Mouse (Mus musculus) midbrain, embryonic 15.5 days (tissue): ENCODE measurements around the gene Psmc3ip. TPM values are rescaled to one million over a fixed set of nuclear protein-coding genes. Genes with fewer than 3 reads are reported as not detected.

ENCODE experiments used
- ATAC-seq: fragments of 200-750 bp; cut with Nextera tagmentation; replicated peaks from 2 replicates; pipeline ENCODE4 v1.8.0; 2017; ENCODE audit warnings: moderate TSS enrichment
- H3K27ac ChIP-seq: fragments of 300-500 bp; sonication (generic); 2 replicates; pipeline ENCODE4 v1.5.1; 2015; ENCODE audit warnings: mild to moderate bottlenecking, inconsistent platforms
- H3K27me3 ChIP-seq: fragments of 300-500 bp; sonication (generic); replicated peaks from 2 replicates; pipeline ENCODE4 v1.6.1; 2015; ENCODE audit warnings: inconsistent platforms
- H3K36me3 ChIP-seq: fragments of 300-500 bp; sonication (generic); replicated peaks from 2 replicates; pipeline ENCODE4 v1.6.1; 2015; ENCODE audit warnings: inconsistent platforms
- H3K4me1 ChIP-seq: fragments of 300-500 bp; sonication (generic); 2 replicates; pipeline ENCODE4 v1.6.1; 2015; ENCODE audit warnings: inconsistent platforms
- H3K4me2 ChIP-seq: fragments of 300-500 bp; sonication (generic); 2 replicates; pipeline ENCODE4 v1.6.1; 2015; ENCODE audit warnings: inconsistent platforms, mild to moderate bottlenecking, moderate library complexity
- H3K4me3 ChIP-seq: fragments of 300-500 bp; sonication (generic); 2 replicates; pipeline ENCODE4 v1.5.1; 2015; ENCODE audit warnings: mild to moderate bottlenecking, inconsistent platforms
- H3K9ac ChIP-seq: fragments of 300-500 bp; sonication (generic); 2 replicates; pipeline ENCODE4 v1.6.1; 2015; ENCODE audit warnings: mild to moderate bottlenecking, inconsistent platforms
- H3K9me3 ChIP-seq: fragments of 300-500 bp; sonication (generic); 2 replicates; pipeline ENCODE4 v1.6.1; 2016; ENCODE audit warnings: inconsistent platforms
- WGBS: fragments of 180-500 bp; shearing (Covaris S2); methylation state at CpG from one replicate; pipeline ENCODE4 v1.1.7; 2015; ENCODE audit warnings: mixed read lengths; 5-methylcytosine and 5-hydroxymethylcytosine counted together
- microRNA-seq: library from miRNA; unstranded; fragments of <30 nt; microRNA quantifications from one replicate; pipeline ENCODE4, GENCODE M21; 2016
- polyA plus RNA-seq: library from polyadenylated mRNA; unstranded; fragments of >200 nt; fragmentation: Nextera tagmentation; extraction: Ambion mirVana; gene quantifications from 2 replicates; pipeline ENCODE4 v1.2.1, GENCODE M21; 2015

Gene Psmc3ip
- polyA plus RNA-seq, 1 experiment from 2014 or later = 18.3 TPM

DNA sequence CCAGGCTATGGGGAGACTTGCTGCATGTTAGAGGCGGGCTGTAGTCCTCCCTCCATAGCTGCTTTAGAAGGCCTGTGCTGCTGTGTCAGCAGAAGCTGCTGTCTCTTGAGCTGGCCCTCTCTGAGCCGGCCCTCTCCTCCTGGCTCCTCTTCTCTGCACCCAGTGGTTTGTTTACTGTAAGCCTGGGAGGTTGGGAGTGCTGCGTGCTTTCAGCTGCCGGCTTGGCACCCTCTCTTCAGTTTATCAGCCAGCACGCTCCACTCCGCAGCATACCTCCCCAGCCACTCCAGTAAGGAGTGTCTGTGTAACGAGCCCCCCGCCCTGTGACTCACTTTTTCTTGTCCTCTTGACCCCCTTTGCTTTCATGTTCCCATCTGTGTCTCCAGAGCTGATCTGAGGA, 38.4 kb downstream of the Psmc3ip start:
- no peaks in the 10 kb centered on the region for H3K27me3 ChIP-seq
- peaks cover 60% of the 10 kb centered on the region for H3K36me3 ChIP-seq
- H3K9ac ChIP-seq = no peak overlapping the region
- ATAC-seq = no peak
- WGBS = 53% methylated on average over 8 of the region's 8 CpGs
- no peaks in the 10 kb centered on the region for H3K9me3 ChIP-seq
- H3K4me3 ChIP-seq = no peak overlapping the region
- H3K4me2 ChIP-seq = no peak overlapping the region
- no peaks in the 10 kb centered on the region for H3K4me1 ChIP-seq
- no peak overlapping the region for H3K27ac ChIP-seq

DNA sequence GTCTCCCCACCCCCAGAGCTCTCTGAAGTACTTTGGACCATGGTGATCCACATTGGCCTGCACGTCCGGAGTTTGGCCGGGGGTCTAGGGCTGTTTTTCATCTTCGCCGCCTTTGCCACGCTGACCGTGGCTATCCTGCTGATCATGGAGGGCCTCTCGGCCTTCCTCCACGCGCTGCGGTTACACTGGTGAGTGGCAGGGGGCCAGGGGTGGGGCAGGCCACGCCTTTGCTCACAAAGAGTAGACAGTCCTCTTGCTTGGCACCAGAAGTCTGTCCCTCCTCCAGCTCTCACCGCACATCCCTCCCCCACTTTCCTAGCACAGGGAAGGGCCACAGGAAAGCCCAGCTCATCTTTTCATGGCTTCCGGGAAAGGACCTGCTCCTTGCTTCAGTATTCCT, 39.8 kb downstream of the Psmc3ip start:
- ATAC-seq = no peak
- 85% methylated on average over 14 of the region's 14 CpGs for WGBS
- no peak overlapping the region for H3K9ac ChIP-seq

GRCm38 (mm10) chr11:101053974-101054373, 41.3 kb downstream of the Psmc3ip start:
- Histone ChIP-seq H3K36me3 (peaks cover 55% of the 10 kb centered on the region), H3K27me3 (no peaks in the 10 kb centered on the region), H3K9me3 (no peaks in the 10 kb centered on the region), H3K4me1 (no peaks in the 10 kb centered on the region), H3K4me2 (no peak overlapping the region), H3K4me3 (no peak overlapping the region), H3K9ac (no peak overlapping the region), H3K27ac (no peak overlapping the region)
- WGBS = 100% methylated on average over 1 of the region's 1 CpGs
- ATAC-seq = no peak

More for the DNA sequence above, 39.8 kb downstream of the Psmc3ip start:
- Histone ChIP-seq H3K36me3 (peaks cover 60% of the 10 kb centered on the region), H3K27me3 (no peaks in the 10 kb centered on the region), H3K4me2 (no peak overlapping the region), H3K27ac (no peak overlapping the region), H3K4me1 (no peaks in the 10 kb centered on the region), H3K9me3 (no peaks in the 10 kb centered on the region), H3K4me3 (no peak overlapping the region)

DNA sequence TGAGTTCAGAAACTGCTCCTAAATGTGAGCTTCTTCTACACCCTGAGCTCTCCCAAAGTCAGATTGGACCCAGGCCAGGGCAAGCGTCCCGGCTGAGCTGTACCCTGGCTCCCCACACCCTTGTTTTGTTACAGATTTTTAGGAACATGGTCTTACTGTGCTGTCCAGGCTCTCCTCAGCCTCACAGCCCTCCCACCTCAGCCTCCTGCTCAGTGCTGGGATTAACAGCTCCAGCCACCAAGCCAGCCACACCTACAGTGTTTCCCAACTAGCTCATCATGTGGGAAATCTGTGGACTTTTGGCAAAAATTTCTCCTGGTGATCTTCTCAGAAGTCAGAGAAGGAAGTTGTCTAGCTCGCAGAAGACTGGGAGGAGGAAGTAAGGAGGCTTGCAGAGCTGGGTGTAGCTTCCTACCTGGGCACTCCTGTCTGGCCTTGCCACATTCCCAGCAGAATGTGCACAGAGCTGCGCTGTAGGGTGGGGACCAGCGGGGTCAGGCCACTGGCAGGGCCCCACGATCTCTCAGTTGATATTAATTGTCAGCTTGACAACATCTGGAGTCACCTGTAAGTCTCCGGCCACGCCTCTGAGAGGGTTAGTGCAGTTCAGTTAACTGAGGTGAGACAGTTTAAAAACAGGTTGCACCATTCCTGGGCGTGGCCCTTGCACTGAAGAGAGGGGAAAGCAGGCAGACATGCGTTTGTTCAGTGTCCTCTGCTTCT, 42.3 kb downstream of the Psmc3ip start:
- ATAC-seq = no peak
- WGBS = 92% methylated on average over 10 of the region's 10 CpGs
- Histone ChIP-seq H3K4me3 (no peak overlapping the region), H3K27ac (no peak overlapping the region), H3K9me3 (no peaks in the 10 kb centered on the region), H3K9ac (no peak overlapping the region), H3K36me3 (peaks cover 55% of the 10 kb centered on the region), H3K4me1 (no peaks in the 10 kb centered on the region), H3K27me3 (no peaks in the 10 kb centered on the region), H3K4me2 (no peak overlapping the region)

- H3K27me3 ChIP-seq = no peaks in the 10 kb centered on the region
- H3K4me3 ChIP-seq = no peak overlapping the region
- H3K27ac ChIP-seq = no peak overlapping the region
- 85% methylated on average over 8 of the region's 8 CpGs for whole genome bisulfite sequencing
- H3K9ac ChIP-seq = no peak overlapping the region
- H3K4me2 ChIP-seq = no peak overlapping the region
- no peaks in the 10 kb centered on the region for H3K4me1 ChIP-seq
- no peaks in the 10 kb centered on the region for H3K9me3 ChIP-seq
- no peak for ATAC-seq
- peaks cover 68% of the 10 kb centered on the region for H3K36me3 ChIP-seq
Measured at GRCm38 (mm10) chr11:101051617-101052016, 43.6 kb downstream of the Psmc3ip start.

- no peaks in the 10 kb centered on the region for H3K27me3 ChIP-seq
- H3K4me3 ChIP-seq = no peak overlapping the region
- H3K4me2 ChIP-seq = no peak overlapping the region
- H3K4me1 ChIP-seq = no peaks in the 10 kb centered on the region
- H3K9me3 ChIP-seq = no peaks in the 10 kb centered on the region
- 82% methylated on average over 6 of the region's 6 CpGs for WGBS
- no peak overlapping the region for H3K9ac ChIP-seq
- H3K27ac ChIP-seq = no peak overlapping the region
- peaks cover 66% of the 10 kb centered on the region for H3K36me3 ChIP-seq
- ATAC-seq = no peak
Measured at GRCm38 (mm10) chr11:101051051-101051493, 44.2 kb downstream of the Psmc3ip start.

GRCm38 (mm10) chr11:101050359-101050758, 44.9 kb downstream of the Psmc3ip start:
- H3K36me3 ChIP-seq = peaks cover 62% of the 10 kb centered on the region
- H3K9ac ChIP-seq = no peak overlapping the region
- no peak overlapping the region for H3K4me2 ChIP-seq
- H3K27ac ChIP-seq = no peak overlapping the region
- H3K9me3 ChIP-seq = no peaks in the 10 kb centered on the region
- WGBS = 86% methylated on average over 9 of the region's 9 CpGs
- no peak for ATAC-seq
- H3K4me3 ChIP-seq = no peak overlapping the region
- H3K4me1 ChIP-seq = no peaks in the 10 kb centered on the region
- no peaks in the 10 kb centered on the region for H3K27me3 ChIP-seq

GRCm38 (mm10) chr11:101047502-101047901, 47.7 kb downstream of the Psmc3ip start:
- Histone ChIP-seq H3K36me3 (peaks cover 64% of the 10 kb centered on the region), H3K9ac (no peak overlapping the region), H3K4me3 (no peak overlapping the region), H3K27me3 (no peaks in the 10 kb centered on the region), H3K4me1 (no peaks in the 10 kb centered on the region), H3K4me2 (no peak overlapping the region), H3K9me3 (no peaks in the 10 kb centered on the region), H3K27ac (no peak overlapping the region)
- WGBS = 73% methylated on average over 3 of the region's 3 CpGs
- ATAC-seq = no peak

GRCm38 (mm10) chr11:101046440-101046839, 48.8 kb downstream of the Psmc3ip start:
- no peaks in the 10 kb centered on the region for H3K4me1 ChIP-seq
- H3K9me3 ChIP-seq = no peaks in the 10 kb centered on the region
- 65% methylated on average over 9 of the region's 9 CpGs for WGBS
- H3K4me2 ChIP-seq = no peak overlapping the region
- no peak for ATAC-seq
- H3K4me3 ChIP-seq = no peak overlapping the region
- H3K36me3 ChIP-seq = peaks cover 55% of the 10 kb centered on the region
- no peaks in the 10 kb centered on the region for H3K27me3 ChIP-seq
- no peak overlapping the region for H3K9ac ChIP-seq
- H3K27ac ChIP-seq = no peak overlapping the region

DNA sequence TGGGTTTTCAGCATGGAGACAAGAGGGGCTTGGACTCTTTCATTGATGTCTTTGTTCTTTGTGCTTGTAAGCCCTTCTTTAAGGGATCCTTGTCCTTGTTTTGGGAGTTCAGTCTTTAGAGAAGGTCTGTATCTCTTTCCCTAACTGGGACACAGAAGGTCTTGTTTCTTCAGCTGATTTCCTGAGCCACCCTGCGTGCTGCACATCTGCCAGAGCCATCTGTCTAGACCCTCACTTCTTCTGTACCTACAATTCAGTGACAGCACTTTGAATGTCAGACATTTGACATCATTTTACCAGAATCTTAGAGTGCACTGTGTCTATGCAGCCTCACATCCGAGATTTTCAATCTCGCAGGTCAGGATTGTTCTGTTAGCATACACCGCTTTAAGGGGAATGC, 49.4 kb downstream of the Psmc3ip start:
- Histone ChIP-seq H3K4me2 (no peak overlapping the region), H3K9ac (no peak overlapping the region), H3K9me3 (no peaks in the 10 kb centered on the region), H3K4me1 (no peaks in the 10 kb centered on the region), H3K4me3 (no peak overlapping the region), H3K36me3 (peaks cover 59% of the 10 kb centered on the region), H3K27me3 (no peaks in the 10 kb centered on the region), H3K27ac (no peak overlapping the region)
- WGBS = 90% methylated on average over 4 of the region's 4 CpGs
- no peak for ATAC-seq

Small RNA genes within 50 kb of the gene (microRNA-seq; reads per million reads assigned to microRNA genes)
- gene Gm27626 = not detected

Other genes starting within 250 kb of the Psmc3ip start
- 20.4 and 20.5 TPM in 2 replicates for gene Stat5b, start 244.7 kb downstream of the Psmc3ip start, polyA plus RNA-seq
- gene Stat5a, start 236.1 kb downstream of the Psmc3ip start, polyA plus RNA-seq = 1.7 and 2.3 TPM in 2 replicates
- gene Stat3, start 155.9 kb downstream of the Psmc3ip start, polyA plus RNA-seq = 35.8 and 37.9 TPM in 2 replicates
- gene Cavin1, start 124.5 kb downstream of the Psmc3ip start, polyA plus RNA-seq = 47.9 and 50.8 TPM in 2 replicates
- 136 and 148 TPM in 2 replicates for gene Atp6v0a1, start 86.0 kb downstream of the Psmc3ip start, polyA plus RNA-seq
- gene Naglu, start 25.4 kb downstream of the Psmc3ip start, polyA plus RNA-seq = 13.7 and 15.5 TPM in 2 replicates
- gene Hsd17b1, start 17.0 kb downstream of the Psmc3ip start, polyA plus RNA-seq = 0.37 and 0.63 TPM in 2 replicates
- gene Coasy, start 12.9 kb downstream of the Psmc3ip start, polyA plus RNA-seq = 43.3 and 47.1 TPM in 2 replicates
- gene Mlx, start 8.2 kb downstream of the Psmc3ip start, polyA plus RNA-seq = 103 and 107 TPM in 2 replicates
- 28.4 and 29.2 TPM in 2 replicates for gene Retreg3, start 24.5 kb upstream of the Psmc3ip start, polyA plus RNA-seq
- 76.1 and 84.7 TPM in 2 replicates for gene Tubg1, start 24.5 kb upstream of the Psmc3ip start, polyA plus RNA-seq
- 60.8 and 62.7 TPM in 2 replicates for gene Tubg2, start 60.5 kb upstream of the Psmc3ip start, polyA plus RNA-seq
- 3.4 and 3.8 TPM in 2 replicates for gene Cntnap1, start 75.1 kb upstream of the Psmc3ip start, polyA plus RNA-seq
- 8.5 and 9.9 TPM in 2 replicates for gene Plekhh3, start 75.9 kb upstream of the Psmc3ip start, polyA plus RNA-seq
- 0.31 and 0.36 TPM in 2 replicates for gene Ccr10, start 80.0 kb upstream of the Psmc3ip start, polyA plus RNA-seq
- gene Ezh1, start 131.0 kb upstream of the Psmc3ip start, polyA plus RNA-seq = 27.4 and 30.7 TPM in 2 replicates
- 86.5 and 103 TPM in 2 replicates for gene Ramp2, start 150.6 kb upstream of the Psmc3ip start, polyA plus RNA-seq
- gene Vps25, start 158.3 kb upstream of the Psmc3ip start, polyA plus RNA-seq = 123 and 124 TPM in 2 replicates
- 7.7 and 10.7 TPM in 2 replicates for gene Wnk4, start 165.1 kb upstream of the Psmc3ip start, polyA plus RNA-seq
- gene Cntd1, start 183.6 kb upstream of the Psmc3ip start, polyA plus RNA-seq = 0.93 and 1.3 TPM in 2 replicates
- gene Coa3, start 183.7 kb upstream of the Psmc3ip start, polyA plus RNA-seq = 202 and 204 TPM in 2 replicates
- 183 and 186 TPM in 2 replicates for gene Becn1, start 206.8 kb upstream of the Psmc3ip start, polyA plus RNA-seq
- gene Psme3, start 220.8 kb upstream of the Psmc3ip start, polyA plus RNA-seq = 115 and 120 TPM in 2 replicates
- gene Aoc2, start 229.6 kb upstream of the Psmc3ip start, polyA plus RNA-seq = 2.2 and 2.9 TPM in 2 replicates
- 0.06 TPM in 1 of 2 replicates, not detected in the other for gene Aoc3, start 235.2 kb upstream of the Psmc3ip start, polyA plus RNA-seq